Mouse (Mus musculus): ENCODE data around the gene Slc9a7. TPM values are rescaled to one million over a fixed set of nuclear protein-coding genes. Genes with fewer than 3 reads are reported as not detected.

Slc9a7 gene
- polyA plus RNA-seq, 1 experiment from 2014 or later: 0.28 TPM

GRCm38 (mm10) chrX:20066636-20067035, 225.0 kb downstream of the Slc9a7 start:
- Histone ChIP-seq H3K27ac (replicated peaks) (no peak overlapping the region), H3K4me3 (ENCODE audit: low read depth, low read length) (no peak overlapping the region), H3K9ac (ENCODE audit: low read length) (no peak overlapping the region), H3K27me3 (ENCODE audit: control insufficient read depth, insufficient read depth, low read length) (no peaks in the 10 kb centered on the region), H3K4me1 (replicated peaks; ENCODE audit: control insufficient read depth, insufficient read depth) (no peaks in the 10 kb centered on the region), H3K9me3 (ENCODE audit: control insufficient read depth, low read length) (no peaks in the 10 kb centered on the region), H3K36me3 (ENCODE audit: control insufficient read depth, insufficient read depth, low read length) (no peaks in the 10 kb centered on the region), H3K4me2 (replicated peaks; ENCODE audit: low read depth) (no peak overlapping the region)
- TF ChIP-seq CTCF (IDR thresholded peaks at IDR 0.05; ENCODE audit: low read depth) (no peak), EP300 (optimal IDR thresholded peaks at IDR 0.05) (no peak)
- ATAC-seq (ENCODE audit: low FRiP score, low TSS enrichment) (no peak), DNase-seq (ENCODE audit: low spot score) (no peak)

- no peak for ATAC-seq (ENCODE audit: low FRiP score, low TSS enrichment)
- no peak overlapping the region for H3K4me3 ChIP-seq (ENCODE audit: low read depth, low read length)
- H3K9ac ChIP-seq (ENCODE audit: low read length): no peak overlapping the region
- no peak overlapping the region for H3K4me2 ChIP-seq (replicated peaks; ENCODE audit: low read depth)
- H3K27me3 ChIP-seq (ENCODE audit: control insufficient read depth, insufficient read depth, low read length): no peaks in the 10 kb centered on the region
- TF ChIP-seq CTCF (IDR thresholded peaks at IDR 0.05; ENCODE audit: low read depth): no peak
- no peak for TF ChIP-seq EP300 (optimal IDR thresholded peaks at IDR 0.05)
- no peaks in the 10 kb centered on the region for H3K9me3 ChIP-seq (ENCODE audit: control insufficient read depth, low read length)
- H3K27ac ChIP-seq (replicated peaks): no peak overlapping the region
- whole genome bisulfite sequencing: 59% methylated on average over 3 of the region's 3 CpGs
- no peaks in the 10 kb centered on the region for H3K36me3 ChIP-seq (ENCODE audit: control insufficient read depth, insufficient read depth, low read length)
- H3K4me1 ChIP-seq (replicated peaks; ENCODE audit: control insufficient read depth, insufficient read depth): no peaks in the 10 kb centered on the region
- no peak for DNase-seq (ENCODE audit: low spot score)
Measured at GRCm38 (mm10) chrX:20061764-20062480, 229.7 kb downstream of the Slc9a7 start.

GRCm38 (mm10) chrX:20060769-20061315, 230.8 kb downstream of the Slc9a7 start:
- Histone ChIP-seq H3K9ac (ENCODE audit: low read length) (no peak overlapping the region), H3K27me3 (ENCODE audit: control insufficient read depth, insufficient read depth, low read length) (no peaks in the 10 kb centered on the region), H3K4me2 (replicated peaks; ENCODE audit: low read depth) (peak overlapping the region; percentile 63), H3K4me1 (replicated peaks; ENCODE audit: control insufficient read depth, insufficient read depth) (no peaks in the 10 kb centered on the region), H3K4me3 (ENCODE audit: low read depth, low read length) (peak overlapping the region; percentile 37), H3K36me3 (ENCODE audit: control insufficient read depth, insufficient read depth, low read length) (no peaks in the 10 kb centered on the region), H3K27ac (replicated peaks) (no peak overlapping the region), H3K9me3 (ENCODE audit: control insufficient read depth, low read length) (no peaks in the 10 kb centered on the region)
- TF ChIP-seq EP300 (optimal IDR thresholded peaks at IDR 0.05) (no peak), CTCF (IDR thresholded peaks at IDR 0.05; ENCODE audit: low read depth) (no peak)
- DNase-seq (ENCODE audit: low spot score): no peak
- 21% methylated on average over 47 of the region's 47 CpGs for WGBS
- ATAC-seq (ENCODE audit: low FRiP score, low TSS enrichment): no peak

- TF ChIP-seq CTCF (IDR thresholded peaks at IDR 0.05; ENCODE audit: low read depth): no peak
- no peak for TF ChIP-seq EP300 (optimal IDR thresholded peaks at IDR 0.05)
- DNase-seq (ENCODE audit: low spot score) (peak; percentile 13), ATAC-seq (ENCODE audit: low FRiP score, low TSS enrichment) (peak; percentile 40; the same call in 1 of the 2 replicates)
- Histone ChIP-seq H3K9me3 (ENCODE audit: control insufficient read depth, low read length) (no peaks in the 10 kb centered on the region), H3K4me3 (ENCODE audit: low read depth, low read length) (peak overlapping the region; percentile 37), H3K36me3 (ENCODE audit: control insufficient read depth, insufficient read depth, low read length) (no peaks in the 10 kb centered on the region), H3K27me3 (ENCODE audit: control insufficient read depth, insufficient read depth, low read length) (no peaks in the 10 kb centered on the region), H3K9ac (ENCODE audit: low read length) (no peak overlapping the region), H3K4me1 (replicated peaks; ENCODE audit: control insufficient read depth, insufficient read depth) (no peaks in the 10 kb centered on the region), H3K27ac (replicated peaks) (no peak overlapping the region), H3K4me2 (replicated peaks; ENCODE audit: low read depth) (peak overlapping the region; percentile 63)
- 14% methylated on average over 54 of the region's 65 CpGs for WGBS
Measured at GRCm38 (mm10) chrX:20060096-20060768, 231.4 kb downstream of the Slc9a7 start.

- WGBS: 21% methylated on average over 38 of the region's 40 CpGs
- peak within 1 kb of the TSS; percentile 63 for H3K4me2 ChIP-seq (replicated peaks; ENCODE audit: low read depth)
- no peak within 1 kb of the TSS for H3K27ac ChIP-seq (replicated peaks)
- no peaks in the 10 kb centered on the region for H3K4me1 ChIP-seq (replicated peaks; ENCODE audit: control insufficient read depth, insufficient read depth)
- H3K9me3 ChIP-seq (ENCODE audit: control insufficient read depth, low read length): no peaks in the 10 kb centered on the region
- TF ChIP-seq EP300 (optimal IDR thresholded peaks at IDR 0.05) (no peak), CTCF (IDR thresholded peaks at IDR 0.05; ENCODE audit: low read depth) (no peak)
- no peaks in the 10 kb centered on the region for H3K27me3 ChIP-seq (ENCODE audit: control insufficient read depth, insufficient read depth, low read length)
- H3K9ac ChIP-seq (ENCODE audit: low read length): no peak within 1 kb of the TSS
- no peaks in the 10 kb centered on the region for H3K36me3 ChIP-seq (ENCODE audit: control insufficient read depth, insufficient read depth, low read length)
- H3K4me3 ChIP-seq (ENCODE audit: low read depth, low read length): peak within 1 kb of the TSS; percentile 37
- DNase-seq (ENCODE audit: low spot score): peak; percentile 62
- ATAC-seq (ENCODE audit: low FRiP score, low TSS enrichment): peak; percentile 91
Measured at GRCm38 (mm10) chrX:20059381-20059971, 232.1 kb downstream of the Slc9a7 start, which contains the start of gene Chst7. Gene Chst7 (plus strand): TSS chrX:20059560.

Other genes starting within 250 kb of the Slc9a7 start
- 1.9 and 2.7 TPM in 2 replicates for gene Chst7, start 232.2 kb downstream of the Slc9a7 start, polyA plus RNA-seq (2015; fragmentation: Nextera tagmentation; extraction: Ambion mirVana)
- 10.2 and 10.4 TPM in 2 replicates for gene Rp2, start 72.7 kb upstream of the Slc9a7 start, polyA plus RNA-seq (2015; fragmentation: Nextera tagmentation; extraction: Ambion mirVana)
- 3.2 and 3.4 TPM in 2 replicates for gene Jade3, start 133.9 kb upstream of the Slc9a7 start, polyA plus RNA-seq (2015; fragmentation: Nextera tagmentation; extraction: Ambion mirVana)